In the genomic region with DNA sequence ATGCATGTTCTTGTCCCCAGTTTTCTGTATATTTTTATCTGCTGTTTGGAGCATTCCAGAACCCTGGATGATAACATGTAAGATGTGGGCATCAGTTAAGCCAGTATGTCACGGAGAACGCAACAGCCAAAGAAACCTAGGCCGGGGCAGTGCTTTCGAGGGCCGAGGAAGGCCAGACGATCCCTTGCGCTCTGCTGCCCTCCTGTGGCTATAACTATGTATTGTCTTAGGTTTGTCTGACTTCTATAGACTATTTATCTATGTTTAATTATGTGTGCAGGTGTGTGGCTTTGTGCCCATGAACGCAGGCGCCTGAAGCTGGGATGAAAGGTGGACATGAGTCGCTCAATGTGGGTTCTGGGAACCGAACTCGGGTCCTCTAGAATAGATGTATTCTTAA, we compare ENCODE assay signal across 8 mouse cellular contexts. TPM values are rescaled to one million over a fixed set of nuclear protein-coding genes. Genes with fewer than 3 reads are reported as not detected.
DNase-seq lines count a peak whose midpoint lies in the region; ATAC-seq and TF ChIP-seq lines count a peak whose summit lies in the region.

No protein-coding gene starts in this region.

- in situ Hi-C loops in Patski (cut with MboI; ENCODE audit: low pct_unique_long_range_greater_than_20kb) = loop anchor here (5.0 to 10.0 kb wide), 4 partner anchors 189 to 702 kb away; no protein-coding TSS in a partner anchor

- TF ChIP-seq CTCF in intestine, postnatal 0 days (IDR thresholded peaks at IDR 0.05; ENCODE audit: low read depth) = peak; percentile 95
- TF ChIP-seq CTCF in Patski (IDR thresholded peaks at IDR 0.05) = peak; percentile 84
- TF ChIP-seq CTCF in layer of hippocampus, adult 2 months (conservative IDR thresholded peaks at IDR 0.05) = peak; percentile 95
- TF ChIP-seq CTCF in spleen, adult 2 months (IDR thresholded peaks at IDR 0.05; ENCODE audit: extremely low read depth, insufficient read depth, insufficient read length, insufficient replicate concordance) = peak; percentile 87

- no peak for ATAC-seq in intestine, postnatal 0 days
- no peak for ATAC-seq in intestine, embryonic 16.5 days
- no peak for ATAC-seq in Patski
- peak; percentile 49 for ATAC-seq in megakaryocyte progenitor cell, adult 5-6 weeks (replicated peaks; ENCODE audit: poor library complexity)

- 0 out of 2 replicates have a peak, but pooled peaks cover 3% of the 10 kb centered on the region for H3K27me3 ChIP-seq in intestine, postnatal 0 days (replicated peaks; ENCODE audit: control insufficient read depth, insufficient read depth, low read length)
- peaks cover 4% of the 10 kb centered on the region for H3K27me3 ChIP-seq in intestine, embryonic 16.5 days (replicated peaks; ENCODE audit: control insufficient read depth, insufficient read depth, low read length)
- no peaks in the 10 kb centered on the region for H3K27me3 ChIP-seq in Patski
- H3K27me3 ChIP-seq in spleen, adult 2 months (ENCODE audit: control insufficient read depth, insufficient read depth, low read length) = no peaks in the 10 kb centered on the region

- POLR2A ChIA-PET in Patski (lab: Charles Lee) = no interaction called here

- 4% methylated on average over 12 of the region's 12 CpGs for WGBS in intestine, postnatal 0 days
- 2% methylated on average over 12 of the region's 12 CpGs for WGBS in intestine, embryonic 16.5 days
- 5% methylated on average over 12 of the region's 12 CpGs for WGBS in spleen, adult 2 months

- no peak overlapping the region for H3K9ac ChIP-seq in intestine, postnatal 0 days (ENCODE audit: low read depth, low read length)
- no peak overlapping the region for H3K9ac ChIP-seq in intestine, embryonic 16.5 days (ENCODE audit: low read depth, low read length)

- CTCF ChIA-PET in Patski (lab: Charles Lee) = interaction anchor here (0.8 to 1.3 kb wide), 5 partner anchors 188 to 204 kb away, joined by 3 to 4 read pairs (median 3); no protein-coding TSS in a partner anchor

- H3K9me3 ChIP-seq in intestine, postnatal 0 days (ENCODE audit: control insufficient read depth) = no peaks in the 10 kb centered on the region
- no peaks in the 10 kb centered on the region for H3K9me3 ChIP-seq in intestine, embryonic 16.5 days (ENCODE audit: control insufficient read depth, low read length)

- H3K4me1 ChIP-seq in intestine, postnatal 0 days (replicated peaks; ENCODE audit: control insufficient read depth, insufficient read depth, low read length) = no peaks in the 10 kb centered on the region
- H3K4me1 ChIP-seq in intestine, embryonic 16.5 days (ENCODE audit: control insufficient read depth, insufficient read depth, low read length) = peaks cover 7% of the 10 kb centered on the region
- no peaks in the 10 kb centered on the region; the same call in 1 of the 2 replicates for H3K4me1 ChIP-seq in spleen, adult 2 months (ENCODE audit: control insufficient read depth, insufficient read depth, insufficient read length)

- no peak for DNase-seq in Patski (ENCODE audit: low read depth, low spot score)
- DNase-seq in cerebellum, postnatal 10 days = peak; percentile 89 to 91
- peak; percentile 70 for DNase-seq in gastrocnemius, postnatal 14 days
- DNase-seq in layer of hippocampus, adult 2 months (ENCODE audit: low spot score in 2 of 2) = peak; percentile 61 to 77
- peak; percentile 40 to 70 for DNase-seq in spleen, adult 2 months (ENCODE audit: low read depth in 1 of 2, low spot score in 2 of 2)

- no peak overlapping the region for H3K4me2 ChIP-seq in intestine, postnatal 0 days (replicated peaks; ENCODE audit: low read depth)
- H3K4me2 ChIP-seq in intestine, embryonic 16.5 days (ENCODE audit: low read depth, low read length) = no peak overlapping the region

- no peaks in the 10 kb centered on the region for H3K36me3 ChIP-seq in intestine, postnatal 0 days (ENCODE audit: control insufficient read depth, insufficient read depth)
- H3K36me3 ChIP-seq in intestine, embryonic 16.5 days (ENCODE audit: control insufficient read depth, insufficient read depth, low read length) = no peaks in the 10 kb centered on the region
- no peaks in the 10 kb centered on the region for H3K36me3 ChIP-seq in spleen, adult 2 months (ENCODE audit: control insufficient read depth, insufficient read depth, low read length)

- intact Hi-C loops in gastrocnemius, postnatal 14 days (cut with DNase I; ENCODE audit: low total_unique reads) = no loop called here

- H3K4me3 ChIP-seq in intestine, postnatal 0 days (ENCODE audit: low read depth, low read length) = no peak overlapping the region
- no peak overlapping the region for H3K4me3 ChIP-seq in intestine, embryonic 16.5 days (ENCODE audit: low read length)
- no peak overlapping the region for H3K4me3 ChIP-seq in layer of hippocampus, adult 2 months
- H3K4me3 ChIP-seq in spleen, adult 2 months (ENCODE audit: extremely low read depth, insufficient read depth, insufficient read length) = no peak overlapping the region

- no peak overlapping the region for H3K27ac ChIP-seq in intestine, postnatal 0 days (ENCODE audit: low read depth, low read length)
- H3K27ac ChIP-seq in intestine, embryonic 16.5 days (ENCODE audit: low read length) = no peak overlapping the region
- H3K27ac ChIP-seq in layer of hippocampus, adult 2 months = no peak overlapping the region
- no peak overlapping the region for H3K27ac ChIP-seq in spleen, adult 2 months (ENCODE audit: insufficient read depth, low read length)

- no peak for TF ChIP-seq POLR2A in spleen, adult 2 months (IDR thresholded peaks at IDR 0.05; ENCODE audit: low read depth, low read length)

RNA-seq across cellular contexts. Expression of a gene that starts 2.5 kb away (rescaled TPM):
- 49.9 and 57.7 TPM in 2 replicates for polyA plus RNA-seq in intestine, postnatal 0 days (2015; fragmentation: Nextera tagmentation; extraction: Ambion mirVana)
- polyA plus RNA-seq in intestine, embryonic 16.5 days (2015; fragmentation: Nextera tagmentation; extraction: Ambion mirVana) = 32.4 and 35.9 TPM in 2 replicates
- 8.1 TPM for polyA plus RNA-seq in Patski (2021)
- total RNA-seq in gastrocnemius, postnatal 14 days (2021) = 1 to 10 TPM; 4.1 TPM
- total RNA-seq in layer of hippocampus, adult 2 months (2021) = 1 to 10 TPM; 6.5 to 6.7 TPM
- total RNA-seq in megakaryocyte progenitor cell, adult 5-6 weeks (2015) = 41.4 and 52.2 TPM in 2 replicates
- 46.4 and 58.3 TPM in 2 replicates for total RNA-seq in megakaryocyte progenitor cell, adult 5-6 weeks (2017)
- 5.1 and 7.0 TPM in 2 replicates for polyA plus RNA-seq in spleen, adult 2 months (2012; rRNA removed)

RNA-seq across cellular contexts. Expression of a gene that starts 6.6 kb away (rescaled TPM):
- polyA plus RNA-seq in intestine, postnatal 0 days (2015; fragmentation: Nextera tagmentation; extraction: Ambion mirVana) = 2.1 and 2.4 TPM in 2 replicates
- 5.0 and 5.3 TPM in 2 replicates for polyA plus RNA-seq in intestine, embryonic 16.5 days (2015; fragmentation: Nextera tagmentation; extraction: Ambion mirVana)
- 0.03 TPM for polyA plus RNA-seq in Patski (2021)
- total RNA-seq in gastrocnemius, postnatal 14 days (2021) = 1 to 10 TPM; 3.1 to 4.1 TPM
- 1 to 10 TPM; 5.5 TPM for total RNA-seq in layer of hippocampus, adult 2 months (2021)
- not detected in 2 replicates for total RNA-seq in megakaryocyte progenitor cell, adult 5-6 weeks (2015)
- total RNA-seq in megakaryocyte progenitor cell, adult 5-6 weeks (2017) = 0.44 TPM in 1 of 2 replicates, not detected in the other
- polyA plus RNA-seq in spleen, adult 2 months (2012; rRNA removed) = 0.88 and 1.2 TPM in 2 replicates
